12 mouse cellular contexts compared by ENCODE assay signal in the genomic region with DNA sequence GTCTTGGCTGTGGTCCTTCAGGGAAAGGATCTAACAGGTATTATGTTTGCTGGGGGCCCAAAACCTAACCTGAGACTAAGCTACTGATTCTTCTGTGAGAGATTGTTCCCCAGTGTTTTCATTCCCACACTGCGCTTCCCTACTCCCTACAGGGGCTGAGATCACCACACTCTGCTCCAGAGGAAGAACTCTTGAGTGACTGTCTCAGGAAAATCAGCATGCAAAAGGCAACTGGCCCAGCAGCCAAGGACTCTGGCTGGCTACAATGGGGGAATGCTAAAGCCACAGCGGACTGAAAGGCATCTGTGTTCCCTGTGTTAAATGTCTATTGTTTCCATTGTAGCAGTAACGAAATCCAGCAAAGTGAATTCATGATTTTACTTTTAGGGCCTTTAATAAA. TPM values are rescaled to one million over a fixed set of nuclear protein-coding genes. Genes with fewer than 3 reads are reported as not detected.
DNase-seq lines count a peak whose midpoint lies in the region; ATAC-seq lines count a peak whose summit lies in the region.
"Had no signal": no experiment of that assay in that cellular context is flagged by ENCODE, and none has a peak within 500 bp of the region (broad histone marks: within the 10 kb centered on the region; RNA-seq: fewer than 3 reads in every experiment).

No protein-coding gene starts in this region.

- peak overlapping the region; percentile 61 for H3K27ac ChIP-seq in embryonic facial prominence, embryonic 14.5 days (replicated peaks; ENCODE audit: low read depth, low read length)
- peak overlapping the region; percentile 35 for H3K27ac ChIP-seq in hindbrain, embryonic 15.5 days (replicated peaks)
- H3K27ac ChIP-seq in stomach, embryonic 15.5 days, result peak overlapping the region; percentile 80
- H3K27ac ChIP-seq: lung, embryonic 15.5 days had no signal

- peak; percentile 14 for DNase-seq in right cerebral cortex, adult 18-20 months
- no peak for DNase-seq in right cerebral cortex, postnatal 25 days
- no peak for DNase-seq in embryonic facial prominence, embryonic 14.5 days (ENCODE audit: low spot score)
- no peak for DNase-seq in cerebellum, adult 11-12 months
- no peak for DNase-seq in urinary bladder, postnatal 25 days (ENCODE audit: low spot score)
- no peak for DNase-seq in ovary, postnatal 10 days (ENCODE audit: low spot score)
- DNase-seq: adrenal gland, postnatal 36 days; gastrocnemius, adult 2 months had no signal

- no peaks in the 10 kb centered on the region for H3K9me3 ChIP-seq in embryonic facial prominence, embryonic 14.5 days (ENCODE audit: control insufficient read depth, low read length)
- H3K9me3 ChIP-seq in hindbrain, embryonic 15.5 days, result no peaks in the 10 kb centered on the region
- H3K9me3 ChIP-seq in stomach, embryonic 15.5 days, result no peaks in the 10 kb centered on the region
- H3K9me3 ChIP-seq: lung, embryonic 15.5 days had no signal

- no peak overlapping the region for H3K9ac ChIP-seq in embryonic facial prominence, embryonic 14.5 days (ENCODE audit: low read depth, low read length)
- no peak overlapping the region for H3K9ac ChIP-seq in hindbrain, embryonic 15.5 days
- no peak overlapping the region for H3K9ac ChIP-seq in stomach, embryonic 15.5 days
- H3K9ac ChIP-seq: lung, embryonic 15.5 days had no signal

- no peak overlapping the region for H3K4me3 ChIP-seq in embryonic facial prominence, embryonic 14.5 days (ENCODE audit: low read depth, low read length)
- no peak overlapping the region for H3K4me3 ChIP-seq in hindbrain, embryonic 15.5 days
- H3K4me3 ChIP-seq in stomach, embryonic 15.5 days (replicated peaks), result no peak overlapping the region
- H3K4me3 ChIP-seq: gastrocnemius, adult 2 months; lung, embryonic 15.5 days; myocyte had no signal

- H3K4me1 ChIP-seq in embryonic facial prominence, embryonic 14.5 days (ENCODE audit: control insufficient read depth, insufficient read depth, low read length), result peaks cover 16% of the 10 kb centered on the region; the same call in 1 of the 2 replicates
- H3K4me1 ChIP-seq in hindbrain, embryonic 15.5 days (replicated peaks), result peaks cover 29% of the 10 kb centered on the region
- peaks cover 8% of the 10 kb centered on the region; the same call in 1 of the 2 replicates for H3K4me1 ChIP-seq in stomach, embryonic 15.5 days

- no peak overlapping the region for H3K4me2 ChIP-seq in embryonic facial prominence, embryonic 14.5 days (ENCODE audit: low read depth, low read length)
- H3K4me2 ChIP-seq in hindbrain, embryonic 15.5 days, result no peak overlapping the region
- no peak overlapping the region for H3K4me2 ChIP-seq in stomach, embryonic 15.5 days
- H3K4me2 ChIP-seq: lung, embryonic 15.5 days had no signal

- no peaks in the 10 kb centered on the region for H3K27me3 ChIP-seq in embryonic facial prominence, embryonic 14.5 days (replicated peaks; ENCODE audit: control insufficient read depth, insufficient read depth, low read length)
- no peaks in the 10 kb centered on the region for H3K27me3 ChIP-seq in hindbrain, embryonic 15.5 days
- H3K27me3 ChIP-seq in stomach, embryonic 15.5 days (replicated peaks), result no peaks in the 10 kb centered on the region
- H3K27me3 ChIP-seq: lung, embryonic 15.5 days had no signal

- 0 out of 2 replicates have a peak, but pooled peaks have one; percentile 21 for ATAC-seq in embryonic facial prominence, embryonic 14.5 days (ENCODE audit: low read depth)
- 0 out of 2 replicates have a peak, but pooled peaks have one; percentile 47 for ATAC-seq in hindbrain, embryonic 15.5 days (ENCODE audit: low FRiP score, low read depth)
- no peak for ATAC-seq in stomach, embryonic 15.5 days (ENCODE audit: insufficient read depth, low FRiP score, low read depth)

- H3K36me3 ChIP-seq in embryonic facial prominence, embryonic 14.5 days (ENCODE audit: control insufficient read depth, insufficient read depth, low read length), result no peaks in the 10 kb centered on the region
- no peaks in the 10 kb centered on the region for H3K36me3 ChIP-seq in hindbrain, embryonic 15.5 days
- H3K36me3 ChIP-seq in stomach, embryonic 15.5 days, result no peaks in the 10 kb centered on the region
- H3K36me3 ChIP-seq: lung, embryonic 15.5 days had no signal

- 44% methylated on average over 3 of the region's 3 CpGs for WGBS in embryonic facial prominence, embryonic 14.5 days
- WGBS in hindbrain, embryonic 15.5 days, result 22% methylated on average over 3 of the region's 3 CpGs
- 69% methylated on average over 3 of the region's 3 CpGs for WGBS in stomach, embryonic 15.5 days

RNA-seq across cellular contexts. Expression of a gene that starts 57.2 kb away (rescaled TPM):
- polyA plus RNA-seq in embryonic facial prominence, embryonic 14.5 days (2014; fragmentation: Nextera tagmentation; extraction: Ambion mirVana), result 27.4 and 27.8 TPM in 2 replicates
- 36.6 and 38.3 TPM in 2 replicates for polyA plus RNA-seq in hindbrain, embryonic 15.5 days (2015; fragmentation: Nextera tagmentation; extraction: Ambion mirVana)
- polyA plus RNA-seq in stomach, embryonic 15.5 days (2015; fragmentation: Nextera tagmentation; extraction: Ambion mirVana), result 16.4 and 20.3 TPM in 2 replicates
